Mouse (Mus musculus) spleen, embryonic (tissue): ENCODE results near the gene Fkbp9.
"Not testable (repeated sequence)": the region's sequence is repeated elsewhere in the genome, so short reads cannot be mapped to it uniquely, and the experiment has no call there.

Experiments
- CTCF ChIA-PET: fragments of 350-600 bp; sonication (Branson Sonifier 250); formaldehyde crosslinking; loops from one replicate; lab custom pipeline; 2022; lab: Charles Lee

Gene Fkbp9

GRCm38 (mm10) chr6:56837621-56838020 is 5.8 kb downstream of the Fkbp9 start:
- CTCF ChIA-PET: no interaction called here

GRCm38 (mm10) chr6:56843229-56843628 is 11.4 kb downstream of the Fkbp9 start:
- CTCF ChIA-PET: interaction anchor here (0.6 kb wide), 1 partner anchor 792 kb away, joined by 7 read pairs; no protein-coding TSS in a partner anchor

GRCm38 (mm10) chr6:56844365-56844764 is 12.5 kb downstream of the Fkbp9 start:
- CTCF ChIA-PET: no interaction called here

GRCm38 (mm10) chr6:56848974-56849373 is 17.1 kb downstream of the Fkbp9 start:
- CTCF ChIA-PET: no interaction called here

GRCm38 (mm10) chr6:56850315-56850714 is 18.5 kb downstream of the Fkbp9 start:
- CTCF ChIA-PET: no interaction called here

- CTCF ChIA-PET: no interaction called here
Measured at GRCm38 (mm10) chr6:56854803-56855202, 22.9 kb downstream of the Fkbp9 start.

DNA sequence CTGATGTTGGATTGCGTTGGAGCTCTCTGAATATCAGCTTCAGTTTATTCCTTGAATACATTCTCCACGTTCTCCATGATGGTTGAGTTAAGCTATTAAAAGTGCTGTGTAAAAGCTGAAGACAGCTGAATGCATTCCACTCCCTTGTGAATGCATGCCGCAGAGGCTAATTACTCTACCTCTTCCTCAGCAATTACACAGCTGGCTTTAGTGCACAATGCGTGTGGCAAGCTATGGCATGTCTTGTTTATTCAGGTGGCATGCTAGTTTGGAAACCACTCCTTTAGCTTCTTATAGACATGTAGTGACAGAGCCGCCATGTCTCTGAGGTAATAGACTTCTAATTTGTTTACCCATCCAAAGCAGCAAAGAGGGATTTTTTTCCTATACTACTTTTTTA is 24.9 kb downstream of the Fkbp9 start:
- CTCF ChIA-PET: interaction anchor here (0.5 kb wide), 1 partner anchor 981 kb away, joined by 3 read pairs; no protein-coding TSS in a partner anchor

DNA sequence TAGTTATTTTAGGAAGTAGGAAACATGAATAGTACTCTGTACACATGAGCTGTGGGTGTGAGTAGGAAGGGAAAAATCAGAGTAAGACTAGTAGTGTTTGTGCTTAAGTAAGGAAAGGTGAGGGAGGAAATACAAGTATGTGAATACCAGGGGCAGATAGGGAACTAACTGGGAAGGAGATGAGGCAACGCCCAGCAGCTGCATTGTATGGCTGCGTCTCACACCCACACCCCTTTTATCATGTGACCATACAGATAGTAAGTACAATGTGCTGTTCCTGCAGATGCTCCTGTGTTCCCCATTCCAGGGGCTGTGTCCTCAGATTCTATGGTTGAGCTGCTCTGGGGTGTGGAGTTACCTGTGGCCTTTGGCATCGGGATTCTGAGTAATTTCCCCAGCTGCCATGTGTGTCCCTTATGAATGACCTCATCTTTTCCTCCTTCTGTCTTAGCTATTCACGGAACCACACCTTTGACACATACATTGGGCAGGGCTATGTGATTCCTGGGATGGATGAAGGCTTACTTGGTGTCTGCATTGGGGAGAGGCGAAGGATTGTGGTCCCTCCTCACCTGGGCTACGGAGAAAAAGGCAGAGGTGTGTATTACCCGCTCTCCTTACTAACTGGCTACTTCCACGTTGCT is 28.5 kb downstream of the Fkbp9 start:
- CTCF ChIA-PET: no interaction called here

DNA sequence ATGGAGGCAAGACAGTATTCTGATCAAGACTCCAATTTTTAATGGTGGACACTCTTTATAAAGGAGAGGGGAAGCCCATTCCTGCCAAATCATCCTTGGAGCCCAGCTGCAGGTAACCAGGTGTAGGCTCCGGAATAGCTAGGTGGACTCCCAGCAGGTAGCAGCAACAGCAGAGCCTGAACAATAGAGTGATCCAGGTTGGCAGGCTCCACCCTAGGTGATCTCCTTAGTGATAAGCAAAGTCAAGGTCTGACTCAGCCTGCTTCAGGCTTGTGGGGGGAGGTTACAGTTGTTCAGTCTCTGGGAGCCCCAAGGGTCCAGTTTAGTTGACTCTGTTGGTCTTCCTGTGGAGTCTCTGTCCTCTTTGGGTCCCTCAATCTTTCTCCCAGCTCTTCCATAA is 35.0 kb downstream of the Fkbp9 start:
- CTCF ChIA-PET: not testable (repeated sequence)

DNA sequence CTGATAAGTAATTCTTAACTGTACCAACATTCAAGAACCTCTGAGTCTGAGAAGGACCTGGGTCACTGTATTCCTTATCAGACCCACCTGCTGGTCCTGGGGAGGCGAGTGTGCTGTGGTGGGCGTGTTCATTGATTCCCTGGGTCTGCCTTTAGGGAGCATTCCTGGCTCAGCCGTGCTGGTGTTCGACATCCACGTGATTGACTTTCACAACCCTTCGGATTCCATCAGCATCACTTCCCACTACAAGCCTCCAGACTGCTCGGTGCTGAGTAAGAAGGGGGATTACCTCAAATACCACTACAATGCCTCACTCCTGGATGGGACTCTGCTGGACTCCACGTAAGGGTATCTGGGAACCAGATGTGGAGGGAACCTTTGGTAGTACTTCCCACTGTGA is 36.7 kb downstream of the Fkbp9 start:
- CTCF ChIA-PET: no interaction called here

DNA sequence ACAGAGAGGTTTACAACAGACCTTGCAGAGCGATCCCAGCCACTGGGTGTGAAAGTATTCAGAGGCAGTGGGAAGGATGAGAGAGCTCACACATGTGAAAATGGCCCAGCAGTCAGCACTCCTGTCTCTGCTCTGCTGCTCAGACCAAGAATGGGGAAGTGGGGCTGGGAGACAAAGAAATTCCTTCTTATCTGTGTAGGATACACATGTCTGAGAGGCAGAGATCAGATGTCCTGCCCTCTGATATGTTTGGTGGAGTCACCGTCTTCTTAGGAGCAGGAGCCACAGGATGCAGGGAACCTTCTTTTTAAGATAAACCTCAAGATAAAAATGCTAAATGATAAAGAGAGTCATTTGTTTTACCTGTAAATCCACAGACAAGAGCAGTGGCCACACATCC is 38.2 kb downstream of the Fkbp9 start:
- CTCF ChIA-PET: no interaction called here

DNA sequence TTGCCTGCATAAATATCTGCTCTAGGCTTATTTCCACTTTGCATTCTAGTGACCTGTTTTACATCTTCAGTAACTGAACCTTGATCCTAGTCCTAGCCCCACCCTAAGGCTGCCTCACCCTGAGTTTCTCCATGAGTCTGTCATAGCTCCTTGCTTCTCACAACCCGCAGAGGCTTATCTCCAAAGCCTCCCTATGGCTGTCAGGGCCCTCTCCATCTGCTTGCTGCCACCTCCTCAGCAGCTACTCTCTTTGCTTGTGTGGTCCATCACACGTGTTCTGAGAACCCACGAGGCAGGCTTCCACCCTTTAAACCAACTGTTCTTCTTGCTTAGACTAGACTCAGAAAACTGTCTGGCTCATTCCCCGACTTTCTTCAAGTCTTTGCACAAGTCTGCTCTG is 45.0 kb downstream of the Fkbp9 start:
- CTCF ChIA-PET: no interaction called here

DNA sequence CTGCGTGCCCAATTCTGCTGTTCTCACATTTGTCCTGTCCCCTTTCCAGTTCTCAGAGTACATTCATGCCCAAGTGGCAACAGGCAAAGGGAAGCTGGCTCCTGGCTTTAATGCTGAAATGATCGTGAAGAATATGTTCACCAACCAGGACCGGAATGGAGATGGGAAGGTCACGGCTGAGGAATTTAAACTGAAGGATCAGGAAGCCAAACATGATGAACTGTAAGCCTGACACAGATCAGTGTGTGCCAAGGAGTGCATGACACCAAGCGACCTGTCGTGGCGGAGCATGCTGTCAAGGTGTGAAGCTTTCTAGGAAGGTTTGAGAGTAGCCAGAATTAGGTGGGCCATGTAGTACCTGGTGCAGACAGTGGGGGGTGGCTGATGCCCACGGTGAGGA is 46.1 kb downstream of the Fkbp9 start:
- CTCF ChIA-PET: no interaction called here

- CTCF ChIA-PET: no interaction called here
Measured at GRCm38 (mm10) chr6:56879352-56879955, 47.6 kb downstream of the Fkbp9 start.

- CTCF ChIA-PET: no interaction called here
Measured at GRCm38 (mm10) chr6:56888561-56888960, 56.7 kb downstream of the Fkbp9 start.

DNA sequence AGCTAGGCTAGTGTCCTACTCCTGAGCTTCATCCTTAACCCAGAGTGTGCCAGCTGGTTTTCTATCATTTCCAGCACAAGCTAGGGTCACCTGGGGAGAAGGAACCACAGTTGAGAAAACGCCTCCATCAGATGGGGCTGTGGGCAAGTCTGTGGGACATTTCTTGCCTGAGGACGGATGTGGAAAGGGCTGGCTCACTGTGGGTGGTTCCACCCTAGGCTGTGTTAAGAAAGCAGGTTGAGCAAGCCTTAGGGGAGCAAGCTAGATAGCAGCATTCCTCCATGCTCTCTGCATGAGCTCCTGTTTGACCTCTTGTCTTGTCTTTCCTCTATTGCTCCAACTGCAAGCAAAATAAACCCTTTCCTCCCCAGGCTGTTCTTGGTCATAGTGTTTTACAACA is 58.9 kb downstream of the Fkbp9 start:
- CTCF ChIA-PET: no interaction called here

DNA sequence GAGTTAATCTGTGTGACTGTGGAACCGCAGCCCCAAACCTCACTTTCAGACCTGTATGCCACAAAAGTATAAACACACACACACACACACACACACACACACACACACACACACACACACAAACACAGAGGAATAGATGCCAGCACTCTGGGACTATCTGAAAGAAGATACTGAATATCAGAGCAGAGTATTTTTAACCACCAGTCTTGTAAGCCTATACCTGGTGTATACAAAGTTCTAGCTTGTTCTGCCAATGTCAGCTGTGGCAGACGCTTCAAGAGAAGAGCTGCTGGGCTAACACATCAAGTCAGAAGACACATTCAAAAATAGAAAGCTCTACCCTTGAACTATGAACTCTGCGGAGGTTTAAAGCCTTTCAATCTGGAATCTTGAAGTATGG is 67.7 kb downstream of the Fkbp9 start:
- CTCF ChIA-PET: no interaction called here

- CTCF ChIA-PET: interaction anchor here (0.6 to 0.8 kb wide), 2 partner anchors 12 to 23 kb away, joined by 3 read pairs; partner anchors contain the start of genes Nt5c3 and Vmn1r4
Measured at GRCm38 (mm10) chr6:56901336-56901735, 69.5 kb downstream of the Fkbp9 start.

DNA sequence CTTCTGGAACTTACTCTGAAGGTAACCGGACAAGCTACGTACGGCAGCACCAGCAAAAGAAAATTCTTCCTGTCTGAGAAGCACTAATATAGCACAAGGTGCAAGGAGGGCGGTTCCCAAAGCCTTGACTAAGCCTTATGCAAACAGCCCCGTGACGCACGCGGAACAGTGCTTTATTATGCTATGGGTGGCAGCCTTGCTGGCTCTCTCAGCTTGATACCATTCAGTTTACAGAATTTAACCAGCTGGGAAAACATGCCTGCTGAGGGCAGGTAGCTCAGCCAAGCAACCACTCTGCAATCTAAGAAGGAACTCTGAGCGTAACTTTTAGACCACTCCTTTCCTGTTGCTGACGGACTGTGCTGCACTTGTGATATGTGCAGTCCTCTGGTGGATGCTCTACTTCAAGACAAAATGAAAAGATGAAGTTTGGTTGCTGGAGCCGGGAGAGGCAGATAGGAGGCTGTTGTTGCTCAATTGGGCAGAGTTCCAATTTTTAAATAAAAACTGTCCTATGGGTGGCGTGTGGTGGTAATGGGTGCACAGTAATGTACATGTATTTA is 70.0 kb downstream of the Fkbp9 start:
- CTCF ChIA-PET: interaction anchor here (0.6 to 0.8 kb wide), 3 partner anchors 11 to 103 kb away, joined by 3 to 4 read pairs (median 3); partner anchors contain the start of genes Nt5c3 and Vmn1r4

DNA sequence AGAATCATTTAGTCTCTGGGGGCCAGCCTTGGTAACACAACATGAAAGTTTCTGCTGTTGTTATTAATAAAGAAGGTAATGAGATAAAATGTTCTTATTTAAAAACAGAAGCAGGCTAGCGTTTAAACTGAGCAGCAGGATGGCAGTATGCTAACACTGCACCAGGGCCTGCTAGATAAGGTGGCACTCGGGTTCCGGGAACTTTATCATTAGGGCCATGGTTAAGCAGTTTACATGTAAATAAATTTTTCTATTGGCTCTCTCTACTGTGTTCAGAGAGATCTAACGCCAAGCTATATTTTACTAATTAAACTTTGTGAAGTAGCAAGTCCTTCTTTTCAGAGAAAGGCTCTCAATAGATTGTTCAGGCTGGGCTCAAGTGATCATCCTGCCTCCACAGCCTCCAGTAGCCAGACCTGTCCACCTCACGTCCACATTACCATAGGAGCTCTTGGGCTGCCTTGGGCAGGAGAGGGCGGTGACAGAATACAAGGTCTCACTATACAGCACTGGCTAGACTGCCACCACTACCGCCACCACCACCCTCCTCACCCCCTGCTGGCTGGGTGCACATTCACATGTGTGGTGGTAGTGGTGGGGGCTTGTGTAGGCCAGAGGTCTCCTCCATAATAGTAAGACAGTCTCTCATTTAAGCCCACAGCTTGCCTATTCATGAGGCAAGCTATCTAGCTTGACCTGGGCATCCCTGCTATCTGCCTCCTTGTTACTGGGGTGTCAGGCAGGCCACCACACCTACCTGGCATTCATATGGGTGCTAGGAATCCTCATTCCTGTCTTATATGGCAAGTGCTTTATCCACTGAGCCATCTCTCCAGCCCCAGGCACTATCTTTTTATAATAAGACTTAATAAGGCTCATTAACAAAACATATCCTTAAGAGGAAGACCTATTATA is 71.0 kb downstream of the Fkbp9 start:
- CTCF ChIA-PET: interaction anchor here (0.7 kb wide), 1 partner anchor 104 kb away, joined by 4 read pairs; no protein-coding TSS in a partner anchor

DNA sequence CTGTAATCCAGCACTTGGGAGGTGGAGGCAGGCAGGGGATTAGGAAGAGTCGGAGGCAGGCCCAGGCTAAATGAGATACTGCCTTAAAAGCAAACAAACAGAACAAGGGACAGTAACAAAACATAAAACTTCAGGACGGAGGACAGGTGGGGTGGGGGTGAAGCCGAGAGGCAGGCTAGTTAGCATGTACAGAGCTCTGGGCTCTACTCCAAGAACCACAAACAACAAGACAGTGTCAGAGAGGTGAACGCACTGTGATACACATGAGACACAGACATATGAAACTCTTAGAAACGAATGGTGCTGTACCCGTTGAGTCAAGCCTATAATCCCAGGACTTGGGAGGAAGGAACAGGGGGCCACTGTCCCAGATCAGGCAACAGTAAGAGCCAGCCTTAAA is 72.0 kb downstream of the Fkbp9 start:
- CTCF ChIA-PET: no interaction called here

- CTCF ChIA-PET: no interaction called here
Measured at GRCm38 (mm10) chr6:56904330-56904729, 72.5 kb downstream of the Fkbp9 start.
